Mouse (Mus musculus) kidney, postnatal 14 days (tissue): ENCODE measurements around the gene Dscam.

Experiments
- DNase-seq: peaks from one replicate; pipeline ENCODE4 v3.0.0; 2022; ENCODE audit warnings: mixed read lengths

The Dscam gene

GRCm38 (mm10) chr16:96756994-96757393, 413.6 kb downstream of the Dscam start:
- DNase-seq: no peak

- no peak for DNase-seq
Measured at GRCm38 (mm10) chr16:96754971-96755504, 415.5 kb downstream of the Dscam start.

- DNase-seq: no peak
Measured at GRCm38 (mm10) chr16:96754381-96754780, 416.2 kb downstream of the Dscam start.

- no peak for DNase-seq
Measured at GRCm38 (mm10) chr16:96753781-96754173, 416.8 kb downstream of the Dscam start.

GRCm38 (mm10) chr16:96753164-96753780, 417.3 kb downstream of the Dscam start:
- no peak for DNase-seq

GRCm38 (mm10) chr16:96742475-96743255, 427.9 kb downstream of the Dscam start:
- no peak for DNase-seq

GRCm38 (mm10) chr16:96741336-96741735, 429.2 kb downstream of the Dscam start:
- no peak for DNase-seq

GRCm38 (mm10) chr16:96740073-96741055, 430.2 kb downstream of the Dscam start:
- no peak for DNase-seq

GRCm38 (mm10) chr16:96736501-96736900, 434.1 kb downstream of the Dscam start:
- DNase-seq: no peak

- no peak for DNase-seq
Measured at GRCm38 (mm10) chr16:96730881-96731280, 439.7 kb downstream of the Dscam start.

- no peak for DNase-seq
Measured at GRCm38 (mm10) chr16:96727836-96728774, 442.4 kb downstream of the Dscam start.

- DNase-seq: no peak
Measured at GRCm38 (mm10) chr16:96725071-96725724, 445.4 kb downstream of the Dscam start.

GRCm38 (mm10) chr16:96724591-96724990, 446.0 kb downstream of the Dscam start:
- no peak for DNase-seq

GRCm38 (mm10) chr16:96724123-96724522, 446.4 kb downstream of the Dscam start:
- no peak for DNase-seq

- DNase-seq: no peak
Measured at GRCm38 (mm10) chr16:96723066-96723669, 447.4 kb downstream of the Dscam start.

GRCm38 (mm10) chr16:96722135-96722534, 448.4 kb downstream of the Dscam start:
- DNase-seq: no peak

GRCm38 (mm10) chr16:96721241-96721640, 449.3 kb downstream of the Dscam start:
- DNase-seq: no peak

GRCm38 (mm10) chr16:96720666-96721065, 449.9 kb downstream of the Dscam start:
- DNase-seq: no peak

- no peak for DNase-seq
Measured at GRCm38 (mm10) chr16:96718221-96718620, 452.3 kb downstream of the Dscam start.

GRCm38 (mm10) chr16:96716633-96717032, 453.9 kb downstream of the Dscam start:
- DNase-seq: no peak

- DNase-seq: no peak
Measured at GRCm38 (mm10) chr16:96711935-96712334, 458.6 kb downstream of the Dscam start.
